Mouse (Mus musculus) gonadal fat pad, adult 2 months (tissue): ENCODE results near the gene Sh3tc1. TPM values are rescaled to one million over a fixed set of nuclear protein-coding genes. Genes with fewer than 3 reads are reported as not detected.

ENCODE experiments used
- DNase-seq: peaks from one replicate; pipeline ENCODE4 v3.0.0-alpha.2; 2012; ENCODE audit warnings: low read depth
- polyA plus RNA-seq: library from polyadenylated mRNA; depleted of rRNA; stranded (reverse); fragments of >200 nt; gene quantifications from 2 replicates; pipeline ENCODE4 v1.2.3, GENCODE M21; 2012

Gene Sh3tc1
- polyA plus RNA-seq, 1 experiment, result 17.0 TPM

GRCm38 (mm10) chr5:35755131-35755733 is 15.4 kb upstream of the Sh3tc1 start:
- no peak for DNase-seq

GRCm38 (mm10) chr5:35751016-35751415 is 11.2 kb upstream of the Sh3tc1 start:
- no peak for DNase-seq

- DNase-seq, result no peak
Measured at GRCm38 (mm10) chr5:35750026-35750425, 10.2 kb upstream of the Sh3tc1 start.

- DNase-seq, result no peak
Measured at GRCm38 (mm10) chr5:35749416-35749815, 9.6 kb upstream of the Sh3tc1 start.

- DNase-seq, result no peak
Measured at GRCm38 (mm10) chr5:35746910-35747309, 7.1 kb upstream of the Sh3tc1 start.

GRCm38 (mm10) chr5:35745406-35745805 is 5.6 kb upstream of the Sh3tc1 start:
- DNase-seq, result no peak

GRCm38 (mm10) chr5:35743990-35744722 is 4.4 kb upstream of the Sh3tc1 start:
- DNase-seq, result no peak

GRCm38 (mm10) chr5:35743238-35743951 is 3.6 kb upstream of the Sh3tc1 start:
- DNase-seq, result no peak

- no peak for DNase-seq
Measured at GRCm38 (mm10) chr5:35741225-35741820, 1.5 kb upstream of the Sh3tc1 start.

GRCm38 (mm10) chr5:35740716-35741115 is 929 bp upstream of the Sh3tc1 start:
- DNase-seq, result no peak

- DNase-seq, result no peak
Measured at GRCm38 (mm10) chr5:35739005-35739404, 782 bp downstream of the Sh3tc1 start.

- DNase-seq, result no peak
Measured at GRCm38 (mm10) chr5:35737231-35737901, 2.4 kb downstream of the Sh3tc1 start.

- DNase-seq, result no peak
Measured at GRCm38 (mm10) chr5:35733523-35733922, 6.3 kb downstream of the Sh3tc1 start.

GRCm38 (mm10) chr5:35731006-35731405 is 8.8 kb downstream of the Sh3tc1 start:
- DNase-seq, result no peak

- no peak for DNase-seq
Measured at GRCm38 (mm10) chr5:35730552-35730951, 9.2 kb downstream of the Sh3tc1 start.

GRCm38 (mm10) chr5:35729844-35730243 is 9.9 kb downstream of the Sh3tc1 start:
- DNase-seq, result no peak

GRCm38 (mm10) chr5:35728957-35729460 is 10.8 kb downstream of the Sh3tc1 start:
- DNase-seq, result no peak

GRCm38 (mm10) chr5:35728344-35728956 is 11.3 kb downstream of the Sh3tc1 start:
- DNase-seq, result no peak

GRCm38 (mm10) chr5:35727447-35727846 is 12.3 kb downstream of the Sh3tc1 start:
- no peak for DNase-seq

- DNase-seq, result no peak
Measured at GRCm38 (mm10) chr5:35725840-35726239, 13.9 kb downstream of the Sh3tc1 start.

GRCm38 (mm10) chr5:35723900-35724299 is 15.9 kb downstream of the Sh3tc1 start:
- no peak for DNase-seq
